Mouse (Mus musculus): ENCODE data around the gene Nfat5.

The Nfat5 gene

GRCm38 (mm10) chr8:107397665-107398064, 104.4 kb downstream of the Nfat5 start:
- no peak for DNase-seq (ENCODE audit: low spot score)

GRCm38 (mm10) chr8:107399495-107399894, 106.2 kb downstream of the Nfat5 start:
- DNase-seq (ENCODE audit: low spot score), result no peak

GRCm38 (mm10) chr8:107401866-107402265, 108.6 kb downstream of the Nfat5 start:
- DNase-seq (ENCODE audit: low spot score), result no peak

GRCm38 (mm10) chr8:107403038-107403781, 109.9 kb downstream of the Nfat5 start, which contains the start of gene Nqo1:
Gene Nqo1 (minus strand): TSS chr8:107403206.
- peak; percentile 59 for DNase-seq (ENCODE audit: low spot score)

- DNase-seq (ENCODE audit: low spot score), result no peak
Measured at GRCm38 (mm10) chr8:107404057-107404456, 110.8 kb downstream of the Nfat5 start.

- DNase-seq (ENCODE audit: low spot score), result no peak
Measured at GRCm38 (mm10) chr8:107405935-107406334, 112.7 kb downstream of the Nfat5 start.

GRCm38 (mm10) chr8:107411391-107411790, 118.1 kb downstream of the Nfat5 start:
- DNase-seq (ENCODE audit: low spot score), result no peak

GRCm38 (mm10) chr8:107412552-107412951, 119.3 kb downstream of the Nfat5 start:
- no peak for DNase-seq (ENCODE audit: low spot score)

- no peak for DNase-seq (ENCODE audit: low spot score)
Measured at GRCm38 (mm10) chr8:107413881-107414280, 120.6 kb downstream of the Nfat5 start.

- no peak for DNase-seq (ENCODE audit: low spot score)
Measured at GRCm38 (mm10) chr8:107417001-107417400, 123.7 kb downstream of the Nfat5 start.

GRCm38 (mm10) chr8:107424176-107424575, 130.9 kb downstream of the Nfat5 start:
- no peak for DNase-seq (ENCODE audit: low spot score)

GRCm38 (mm10) chr8:107424597-107425229, 131.4 kb downstream of the Nfat5 start, which contains the start of gene Nob1:
Gene Nob1 (minus strand): TSS chr8:107425051.
- DNase-seq (ENCODE audit: low spot score), result peak; percentile 97

- DNase-seq (ENCODE audit: low spot score), result no peak
Measured at GRCm38 (mm10) chr8:107425230-107425597, 131.9 kb downstream of the Nfat5 start.
